Mouse (Mus musculus) MEL (cell line): Measurements from ENCODE around the gene Lrrc25. TPM values are rescaled to one million over a fixed set of nuclear protein-coding genes. Genes with fewer than 3 reads are reported as not detected.

ENCODE experiments used
- DNase-seq: peaks from one replicate; pipeline ENCODE4 v3.0.0; 2011; ENCODE audit warnings: low read depth, low spot score
- H3K27ac ChIP-seq: 2 replicates; pipeline ENCODE4 v1.5.1; 2012; ENCODE audit warnings: low read depth, mild to moderate bottlenecking, control low read depth, low read length, moderate library complexity; ENCODE audit not compliant: control insufficient read depth
- H3K27me3 ChIP-seq, 2 experiments: fragments of 150-350 bp in 1 of 2; sonication (generic) in 1 of 2; 2 replicates each; pipeline ENCODE4 v1.6.1; 2012; ENCODE audit warnings: low read length in 2 of 2, mild to moderate bottlenecking in 2 of 2, improper control_type of control experiment in 1 of 2, moderate library complexity in 1 of 2; ENCODE audit not compliant: insufficient read depth in 2 of 2, control insufficient read depth in 1 of 2
- H3K36me3 ChIP-seq, 2 experiments: 2 replicates each; pipeline ENCODE4 v1.6.1; 2012 to 2014; ENCODE audit warnings: low read length in 2 of 2, improper control_type of control experiment in 1 of 2, inconsistent platforms in 1 of 2, mild to moderate bottlenecking in 1 of 2; ENCODE audit not compliant: insufficient read depth in 2 of 2, control insufficient read depth in 1 of 2
- H3K4me1 ChIP-seq, 2 experiments: fragments of 150-350 bp in 1 of 2; sonication (generic) in 1 of 2; 2 replicates each; pipeline ENCODE4 v1.6.1; 2012; ENCODE audit warnings: low read length in 2 of 2, improper control_type of control experiment in 1 of 2, mild to moderate bottlenecking in 1 of 2; ENCODE audit not compliant: insufficient read depth in 2 of 2, control insufficient read depth in 1 of 2
- H3K4me3 ChIP-seq, 2 experiments: fragments of 150-350 bp in 1 of 2; sonication (generic) in 1 of 2; 2 replicates each; pipeline ENCODE4 v1.5.1; 2012; ENCODE audit warnings: low read depth in 2 of 2, low read length in 2 of 2, mild to moderate bottlenecking in 2 of 2, moderate library complexity in 2 of 2, control low read depth in 1 of 2, improper control_type of control experiment in 1 of 2; ENCODE audit not compliant: control insufficient read depth in 1 of 2, insufficient read depth in 1 of 2
- H3K79me2 ChIP-seq: 2 replicates; pipeline ENCODE4 v1.6.1; 2012; ENCODE audit warnings: mild to moderate bottlenecking, low read length, moderate library complexity; ENCODE audit not compliant: control insufficient read depth, poor library complexity, insufficient read depth
- H3K9ac ChIP-seq: 2 replicates; pipeline ENCODE4 v1.6.1; 2012; ENCODE audit warnings: low read depth, mild to moderate bottlenecking, control low read depth, low read length, moderate library complexity; ENCODE audit not compliant: control insufficient read depth, poor library complexity, severe bottlenecking
- H3K9me3 ChIP-seq: fragments of 150-350 bp; sonication (generic); replicated peaks from 2 replicates; pipeline ENCODE4 v1.6.1; 2012; ENCODE audit warnings: mild to moderate bottlenecking, low read length, improper control_type of control experiment, moderate library complexity; ENCODE audit not compliant: insufficient read depth
- CHD1 ChIP-seq: IDR thresholded peaks from 2 replicates; pipeline ENCODE4 v1.6.1; 2012; ENCODE audit warnings: low read depth, mild to moderate bottlenecking, inconsistent platforms, low read length, improper control_type of control experiment
- EP300 ChIP-seq, 2 experiments: IDR thresholded peaks; 2 replicates each; pipeline ENCODE4 v1.6.1; 2011; ENCODE audit warnings: improper control_type of control experiment in 2 of 2, low read length in 2 of 2, low read depth in 1 of 2, mild to moderate bottlenecking in 1 of 2
- GABPA ChIP-seq: IDR thresholded peaks from 2 replicates; pipeline ENCODE4 v1.6.1; 2012; ENCODE audit warnings: low read depth, mild to moderate bottlenecking, inconsistent platforms, low read length, improper control_type of control experiment, moderate library complexity
- JUND ChIP-seq: IDR thresholded peaks from 2 replicates; pipeline ENCODE4 v1.6.1; 2011; ENCODE audit warnings: low read depth, mild to moderate bottlenecking, improper control_type of control experiment, low read length
- KAT2A ChIP-seq: conservative IDR thresholded peaks from 2 replicates; pipeline ENCODE4 v1.6.1; 2012; ENCODE audit warnings: low read depth, low read length, improper control_type of control experiment, inconsistent platforms
- MAX ChIP-seq: IDR thresholded peaks from 2 replicates; pipeline ENCODE4 v1.6.1; 2011; ENCODE audit warnings: low read length, improper control_type of control experiment
- MAZ ChIP-seq: IDR thresholded peaks from 2 replicates; pipeline ENCODE4 v1.6.1; 2012; ENCODE audit warnings: low read depth, mild to moderate bottlenecking, inconsistent platforms, low read length, improper control_type of control experiment
- MEF2A ChIP-seq: IDR thresholded peaks from 2 replicates; pipeline ENCODE4 v1.6.1; 2014; ENCODE audit warnings: low read depth, mild to moderate bottlenecking, inconsistent platforms, low read length, improper control_type of control experiment; ENCODE audit not compliant: poor library complexity, insufficient replicate concordance, severe bottlenecking; ENCODE audit errors: extremely low read depth
- MXI1 ChIP-seq: IDR thresholded peaks from 2 replicates; pipeline ENCODE4 v1.6.1; 2011; ENCODE audit warnings: mild to moderate bottlenecking, low read depth, low read length, improper control_type of control experiment
- MYC ChIP-seq: IDR thresholded peaks from 2 replicates; pipeline ENCODE4 v1.6.1; 2011; ENCODE audit warnings: low read depth, mild to moderate bottlenecking, low read length, improper control_type of control experiment, moderate library complexity
- NELFE ChIP-seq: IDR thresholded peaks from 2 replicates; pipeline ENCODE4 v1.6.1; 2011; ENCODE audit warnings: low read depth, low read length, improper control_type of control experiment
- NRF1 ChIP-seq: IDR thresholded peaks from 2 replicates; pipeline ENCODE4 v1.6.1; 2014; ENCODE audit warnings: low read depth, mild to moderate bottlenecking, inconsistent platforms, low read length, improper control_type of control experiment, moderate library complexity; ENCODE audit not compliant: poor library complexity, insufficient read depth, severe bottlenecking
- POLR2A ChIP-seq, 2 experiments: IDR thresholded peaks; 2 replicates each; pipeline ENCODE4 v1.6.1; 2011 to 2012; ENCODE audit warnings: low read length in 2 of 2, mild to moderate bottlenecking in 2 of 2, control low read depth in 1 of 2, improper control_type of control experiment in 1 of 2, low read depth in 1 of 2, moderate library complexity in 1 of 2; ENCODE audit not compliant: control insufficient read depth in 1 of 2, insufficient read depth in 1 of 2, poor library complexity in 1 of 2
- POLR2AphosphoS5 ChIP-seq: IDR thresholded peaks from 2 replicates; pipeline ENCODE4 v1.6.1; 2012; ENCODE audit warnings: low read depth, borderline replicate concordance, mild to moderate bottlenecking, inconsistent platforms, low read length, moderate library complexity, mixed read lengths
- SMC3 ChIP-seq: IDR thresholded peaks from 2 replicates; pipeline ENCODE4 v1.6.1; 2011; ENCODE audit warnings: low read depth, low read length, improper control_type of control experiment
- USF1 ChIP-seq: IDR thresholded peaks from 2 replicates; pipeline ENCODE4 v1.6.1; 2014; ENCODE audit warnings: low read depth, mild to moderate bottlenecking, inconsistent platforms, low read length, improper control_type of control experiment, moderate library complexity
- ZMIZ1 ChIP-seq: IDR thresholded peaks from 2 replicates; pipeline ENCODE4 v1.6.1; 2012; ENCODE audit warnings: low read depth, mild to moderate bottlenecking, inconsistent platforms, low read length, improper control_type of control experiment, moderate library complexity
- polyA plus RNA-seq, 2 experiments: library from polyadenylated mRNA; stranded (reverse) in 1 of 2; unstranded in 1 of 2; fragments of >175 nt in 1 of 2; fragments of >200 nt in 1 of 2; gene quantifications; 2 replicates each; pipeline versions ENCODE4 v1.2.1 to v1.2.4; 2012; ENCODE audit warnings: low replicate concordance in 2 of 2, low read depth in 1 of 2; ENCODE audit not compliant: insufficient read length in 2 of 2, insufficient read depth in 1 of 2, missing spikeins in 1 of 2
- total RNA-seq: library from RNA; depleted of rRNA; stranded (reverse); fragments of 300-350 nt; gene quantifications from 2 replicates; pipeline ENCODE4 v1.2.3, GENCODE M21; 2012

The Lrrc25 gene
- total and polyA plus RNA-seq, 3 experiments, result 0.39 to 1.1 TPM; not detected in 1

- TF ChIP-seq MYC, result no peak
Measured at GRCm38 (mm10) chr8:70583476-70584387, 32.2 kb upstream of the Lrrc25 start (continued).

GRCm38 (mm10) chr8:70584606-70585257, 31.2 kb upstream of the Lrrc25 start:
- no peaks in the 10 kb centered on the region for H3K79me2 ChIP-seq
- no peaks in the 10 kb centered on the region for H3K9me3 ChIP-seq
- no peak overlapping the region for H3K9ac ChIP-seq
- peaks cover 2 to 12% of the 10 kb centered on the region in 2 experiments; a peak in 3 of 4 replicates for H3K36me3 ChIP-seq
- no peaks in the 10 kb centered on the region for H3K27me3 ChIP-seq
- H3K27ac ChIP-seq, result no peak overlapping the region
- peaks cover 5 to 9% of the 10 kb centered on the region in 2 experiments; a peak in 2 of 4 replicates for H3K4me1 ChIP-seq
- H3K4me3 ChIP-seq, result no peak overlapping the region
- no peak for TF ChIP-seq GABPA
- TF ChIP-seq MYC, result no peak
- TF ChIP-seq EP300 (IDR thresholded peaks at IDR 0.05; ENCODE audit: low read depth in 1 of 2, low read length in 2 of 2), result no peak
- no peak for TF ChIP-seq KAT2A
- no peak for TF ChIP-seq ZMIZ1
- no peak for TF ChIP-seq MAZ
- no peak for TF ChIP-seq USF1
- TF ChIP-seq POLR2A (IDR thresholded peaks at IDR 0.05; ENCODE audit: control insufficient read depth in 1 of 2, insufficient read depth in 1 of 2, low read depth in 1 of 2, low read length in 2 of 2, poor library complexity in 1 of 2), result no peak
- no peak for TF ChIP-seq SMC3
- TF ChIP-seq MXI1, result no peak
- TF ChIP-seq POLR2AphosphoS5, result no peak
- no peak for TF ChIP-seq NELFE
- TF ChIP-seq MAX, result no peak
- TF ChIP-seq NRF1, result no peak
- no peak for TF ChIP-seq JUND
- no peak for TF ChIP-seq MEF2A
- TF ChIP-seq CHD1, result no peak
- DNase-seq, result no peak
